Mouse (Mus musculus): Measurements from ENCODE around the gene Zfp697.
"Not testable (repeated sequence)": the region's sequence is repeated elsewhere in the genome, so short reads cannot be mapped to it uniquely, and the experiment has no call there.

- TF ChIP-seq GATA1, TAL1 (IDR thresholded peaks at IDR 0.05; ENCODE audit: low read length): not testable (repeated sequence)
Measured at GRCm38 (mm10) chr3:98582202-98582601, 199.9 kb downstream of the Zfp697 start.

Measured in erythroblast, embryonic 14.5 days (primary cell).